Mouse (Mus musculus) forelimb bud, embryonic 11.5 days (tissue): ENCODE measurements around the gene Leprot.

Source experiments
- DNase-seq: peaks from one replicate; pipeline ENCODE4 v3.0.0-alpha.2; 2012; ENCODE audit warnings: low read depth, low spot score

The Leprot gene

GRCm38 (mm10) chr4:101647196-101647905 is at the start of gene Leprot:
Leprot (plus strand) TSS chr4:101647718.
- peak; percentile 99 for DNase-seq

DNA sequence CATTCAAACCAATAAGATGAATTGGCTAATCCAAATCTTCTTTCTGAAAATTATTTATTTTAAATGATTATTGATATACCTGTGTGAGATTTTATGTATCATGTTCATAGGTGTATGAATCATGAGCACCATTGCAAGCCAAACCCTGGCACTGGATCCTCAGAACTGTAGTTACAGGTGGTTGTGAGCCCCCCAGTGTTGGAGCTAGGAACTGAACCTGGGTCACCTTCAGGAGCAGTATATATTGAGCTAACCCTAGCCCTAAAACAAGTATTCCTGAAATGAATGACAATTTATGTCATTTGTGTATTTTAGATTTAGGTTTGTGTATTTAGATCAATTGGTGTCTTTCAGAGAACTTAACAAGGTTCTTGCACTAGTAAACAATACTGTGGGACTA is 45.8 kb upstream of the Leprot start:
- DNase-seq = peak; percentile 13

GRCm38 (mm10) chr4:101603635-101604034 is 43.9 kb upstream of the Leprot start:
- no peak for DNase-seq

DNA sequence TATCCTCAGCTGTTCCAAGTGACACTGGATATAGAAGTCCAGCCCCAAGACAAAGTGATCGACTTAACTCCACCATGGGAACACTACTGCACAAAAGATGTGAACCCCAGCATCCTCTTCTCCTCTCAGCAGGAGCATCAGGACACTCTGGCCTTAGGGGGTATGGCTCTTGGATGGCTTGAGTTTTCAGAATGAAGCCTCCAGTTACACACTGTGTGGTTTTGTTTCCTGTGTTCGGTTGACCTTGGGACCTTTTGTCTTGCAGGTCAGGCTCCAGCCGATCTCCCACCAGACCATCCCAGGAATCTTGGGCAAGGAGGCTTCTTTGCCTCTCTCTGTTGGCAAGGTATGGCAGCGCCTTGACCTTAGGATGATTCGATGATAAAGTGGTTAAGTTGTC is 31.0 kb upstream of the Leprot start:
- no peak for DNase-seq

DNA sequence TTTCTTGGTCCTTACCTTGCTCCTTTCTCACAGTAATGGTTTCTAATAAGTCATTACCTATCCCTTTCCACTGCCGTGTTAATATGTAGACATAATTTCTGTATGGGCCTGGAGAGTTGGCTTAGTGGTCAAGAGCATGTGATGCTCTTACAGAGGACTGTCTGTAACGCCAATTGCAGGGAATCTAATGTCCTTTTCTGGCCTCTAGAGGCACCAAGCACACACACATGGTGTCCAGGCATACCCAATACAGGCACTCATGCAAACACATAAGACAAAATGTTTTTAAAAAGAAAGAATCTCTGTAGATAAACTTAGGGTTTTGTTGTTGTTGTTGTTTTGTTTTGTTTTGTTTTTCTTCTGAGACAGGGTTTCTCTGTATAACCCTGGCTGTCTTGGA is 29.8 kb upstream of the Leprot start:
- DNase-seq = no peak

DNA sequence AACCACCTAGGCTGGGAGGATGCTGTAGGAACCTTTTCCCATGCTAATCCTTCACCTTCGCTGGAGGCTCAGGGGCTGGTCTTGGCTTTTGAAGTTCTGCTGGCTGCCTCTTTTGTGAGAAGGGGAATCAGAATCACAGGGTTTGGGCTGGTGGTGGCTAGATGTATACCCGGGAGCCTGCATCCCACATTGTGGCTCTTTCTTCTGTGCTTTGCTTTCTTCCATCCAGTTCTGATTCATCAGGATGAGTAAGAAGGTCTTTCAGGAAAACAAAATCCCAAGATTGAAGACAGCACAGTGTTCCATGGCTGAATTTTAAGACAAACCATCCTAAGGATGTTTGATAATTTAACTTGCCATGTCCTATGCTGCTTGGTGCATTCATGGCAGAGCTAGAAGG is 27.3 kb upstream of the Leprot start:
- DNase-seq = no peak

- no peak for DNase-seq
Measured at GRCm38 (mm10) chr4:101621241-101621640, 26.3 kb upstream of the Leprot start.

DNA sequence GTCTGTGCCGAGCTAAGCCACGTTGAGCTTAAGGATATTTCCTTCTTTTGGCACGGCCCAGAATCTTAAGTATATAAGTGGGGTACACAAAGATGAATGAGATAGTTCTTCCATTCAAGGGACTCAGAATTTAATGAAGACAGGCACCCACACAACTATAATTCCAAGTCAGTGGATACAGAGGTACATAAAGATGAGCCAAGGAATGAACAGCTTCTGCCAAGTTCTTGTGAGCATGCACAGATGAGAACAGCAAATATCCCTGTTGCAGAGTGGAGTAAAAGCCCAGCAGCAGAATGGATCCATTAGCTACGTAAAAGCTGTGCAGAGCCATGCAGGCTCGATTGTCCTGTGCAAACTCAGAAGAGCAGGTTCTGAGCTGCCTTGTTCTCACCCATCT is 22.2 kb upstream of the Leprot start:
- no peak for DNase-seq

GRCm38 (mm10) chr4:101635596-101635995 is 11.9 kb upstream of the Leprot start:
- DNase-seq = no peak

- no peak for DNase-seq
Measured at GRCm38 (mm10) chr4:101637472-101637871, 10.0 kb upstream of the Leprot start.

GRCm38 (mm10) chr4:101640631-101641030 is 6.9 kb upstream of the Leprot start:
- no peak for DNase-seq

DNA sequence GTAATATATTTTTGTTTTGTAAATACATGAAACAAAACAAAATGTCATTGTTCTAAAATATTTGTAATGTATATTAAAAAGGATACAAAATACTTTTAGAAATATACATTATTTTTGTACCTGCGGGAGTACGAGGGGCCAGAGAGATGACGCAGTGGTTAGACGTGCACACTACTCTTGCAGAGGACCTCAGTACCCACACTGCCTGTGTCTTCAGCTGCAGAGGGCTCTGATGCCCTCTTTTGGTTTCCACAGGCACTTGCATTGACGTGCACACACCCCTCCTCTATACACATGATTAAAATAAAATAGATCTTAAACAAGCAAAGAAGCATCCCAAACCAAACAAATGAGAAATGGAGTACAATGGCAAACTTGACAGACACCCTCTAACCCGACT is 4.8 kb upstream of the Leprot start:
- DNase-seq = no peak

- no peak for DNase-seq
Measured at GRCm38 (mm10) chr4:101643216-101643615, 4.3 kb upstream of the Leprot start.

DNA sequence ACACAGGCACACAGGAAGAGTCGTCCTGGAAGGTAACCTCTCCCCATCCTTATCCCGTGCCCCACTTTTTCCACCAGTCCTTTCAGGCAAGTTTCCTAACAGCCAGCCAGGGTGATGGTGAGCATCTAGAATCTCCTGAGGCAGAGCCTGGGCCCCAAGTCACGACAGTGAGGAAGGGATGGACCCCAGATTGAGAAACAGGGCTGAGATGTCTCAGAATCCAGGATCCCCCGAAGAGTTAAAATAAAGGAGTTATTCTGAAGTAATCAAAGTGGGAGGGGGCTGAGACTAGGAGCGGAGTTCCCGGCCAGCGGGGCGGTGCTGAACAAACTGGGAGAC is 692 bp upstream of the Leprot start:
- no peak for DNase-seq

DNA sequence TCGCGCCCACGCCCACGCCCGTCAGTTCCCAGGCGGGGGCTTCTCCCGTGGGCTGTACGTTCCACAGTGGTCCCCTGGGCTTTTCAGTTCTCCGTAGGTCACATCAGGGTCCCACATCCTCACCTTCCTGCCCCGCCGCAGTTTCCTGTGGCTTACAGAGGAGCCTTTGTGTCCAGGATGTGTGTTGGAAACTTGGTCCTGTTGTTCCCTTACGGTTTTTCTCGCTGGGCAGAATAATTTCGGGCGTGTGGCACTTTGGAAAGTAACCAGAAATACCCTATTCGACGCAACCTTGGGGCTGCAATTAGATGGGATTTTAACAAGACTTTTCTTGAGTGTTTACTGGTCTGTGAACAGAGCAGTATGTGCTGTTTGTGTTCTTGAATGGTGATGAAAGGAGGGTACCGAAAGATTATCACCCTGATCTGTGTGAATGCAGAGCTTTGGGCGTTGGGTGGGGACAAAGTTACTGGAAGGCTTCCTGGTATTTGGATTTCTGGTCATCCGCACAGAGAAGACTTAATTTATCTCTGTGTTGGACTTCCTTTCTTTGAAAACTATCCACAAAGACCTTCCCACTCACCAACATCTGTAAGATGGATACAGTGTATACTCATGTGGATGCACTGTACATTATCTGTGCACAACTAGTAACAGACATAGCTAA is 591 bp downstream of the Leprot start:
- no peak for DNase-seq

- DNase-seq = no peak
Measured at GRCm38 (mm10) chr4:101648745-101649144, 1.2 kb downstream of the Leprot start.

DNA sequence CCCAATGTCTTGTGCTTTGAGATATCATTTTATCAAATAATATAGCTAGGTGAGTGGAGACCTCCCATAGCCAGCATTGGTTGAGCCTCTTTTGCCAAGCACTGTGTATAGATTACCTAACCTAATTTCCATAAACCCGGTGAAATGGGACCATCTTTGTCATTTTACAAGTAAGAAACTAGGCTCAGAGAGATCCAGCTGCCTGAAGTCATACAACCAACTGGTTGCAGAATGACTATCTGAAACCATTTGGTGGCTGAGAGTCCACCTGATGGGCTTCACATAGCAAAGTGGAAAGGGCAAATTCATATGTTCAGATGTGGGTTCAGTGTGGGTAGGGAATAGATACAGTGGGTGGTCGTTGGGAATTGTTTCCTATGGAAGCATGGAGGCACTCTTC is 3.4 kb downstream of the Leprot start:
- no peak for DNase-seq

GRCm38 (mm10) chr4:101654256-101654655 is 6.7 kb downstream of the Leprot start:
- peak; percentile 76 for DNase-seq

DNA sequence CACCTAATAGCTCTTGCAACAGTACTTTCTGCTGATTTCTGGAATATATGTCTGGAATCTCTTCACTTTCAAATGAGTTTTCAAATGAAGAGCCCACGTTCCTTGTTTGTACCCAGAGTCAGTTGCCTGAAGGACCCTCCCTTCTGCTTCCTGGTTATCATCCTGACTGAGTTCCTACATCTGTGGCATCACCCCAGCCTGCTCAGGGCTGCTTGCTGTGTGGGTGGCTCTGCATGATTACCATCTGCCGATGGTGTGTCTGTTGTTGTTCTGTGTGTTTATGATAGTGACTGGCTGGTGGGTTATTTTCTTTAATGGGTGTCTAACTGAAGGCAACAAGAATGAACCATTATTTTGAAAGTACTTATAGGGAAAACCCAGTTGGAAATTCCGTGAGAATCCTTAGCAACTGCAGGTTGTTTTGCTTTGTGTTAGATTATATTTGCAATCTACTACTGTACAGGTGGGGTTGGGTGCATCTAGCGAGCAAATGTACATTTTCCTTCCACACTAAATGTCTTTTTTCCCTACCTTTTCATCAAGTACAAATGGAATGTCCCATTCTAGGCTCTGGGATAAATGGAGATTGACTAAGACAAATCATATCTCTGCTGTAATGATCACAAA is 7.4 kb downstream of the Leprot start:
- DNase-seq = no peak

GRCm38 (mm10) chr4:101655415-101655790 is 7.9 kb downstream of the Leprot start:
- no peak for DNase-seq

GRCm38 (mm10) chr4:101656056-101656455 is 8.5 kb downstream of the Leprot start:
- DNase-seq = no peak

- DNase-seq = peak; percentile 28
Measured at GRCm38 (mm10) chr4:101656956-101657570, 9.5 kb downstream of the Leprot start.
